Mouse (Mus musculus) kidney, postnatal 10 days (tissue): ENCODE data around the gene Dmrtc1c2.
"Not testable (repeated sequence)": the region's sequence is repeated elsewhere in the genome, so short reads cannot be mapped to it uniquely, and the experiment has no call there.

Source experiments
- DNase-seq: peaks from one replicate; pipeline ENCODE4 v3.0.0; 2021; ENCODE audit warnings: mixed read lengths

Gene Dmrtc1c2

GRCm38 (mm10) chrX:102854516-102854915, at the start of gene Dmrtc1c2:
Dmrtc1c2 (minus strand) TSS chrX:102854616.
- DNase-seq, result not testable (repeated sequence)

DNA sequence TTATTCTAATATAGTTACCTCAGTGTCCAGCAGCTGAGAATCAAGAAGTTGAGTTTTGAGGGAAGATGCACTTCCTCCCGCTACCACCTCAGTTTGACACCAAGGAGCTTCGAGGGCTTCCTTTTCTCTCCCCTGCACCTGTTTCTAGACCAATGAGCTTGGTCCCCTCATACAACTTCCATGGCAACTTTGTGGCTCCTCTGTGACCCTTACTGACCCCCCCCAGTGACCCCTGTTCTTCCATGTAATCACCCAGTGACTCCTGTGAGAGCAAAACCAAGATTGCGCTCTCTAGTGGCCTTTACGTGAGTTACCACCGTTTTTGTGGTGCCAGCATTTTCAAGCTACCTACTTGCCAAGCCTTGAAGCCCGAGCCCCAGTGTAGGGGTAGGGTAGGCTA, 13.5 kb upstream of the Dmrtc1c2 start, which contains the start of gene 1700031F05Rik:
1700031F05Rik (minus strand) TSS at position 101 of the 400 bp plus-strand sequence.
- DNase-seq, result no peak

DNA sequence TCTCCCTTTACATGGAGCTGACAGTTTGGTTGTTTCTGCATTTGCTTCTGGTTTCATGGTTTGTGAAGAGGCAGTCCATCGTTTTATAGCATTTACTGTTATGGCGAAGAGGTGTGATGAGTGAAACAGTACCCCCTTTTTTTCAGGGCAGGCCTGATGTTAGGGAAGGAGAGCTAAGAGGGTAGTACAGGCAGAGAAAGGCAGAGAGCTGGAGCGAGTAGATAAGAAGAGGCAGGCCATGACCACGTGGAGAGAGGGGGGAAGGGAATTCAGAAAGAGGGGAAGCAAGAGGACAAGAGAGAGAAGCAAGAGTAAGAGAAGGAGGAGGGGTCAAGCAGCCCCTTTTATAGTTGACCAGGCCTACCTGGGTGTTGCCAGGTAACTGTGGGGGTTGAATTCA, 42.1 kb downstream of the Dmrtc1c2 start:
- DNase-seq, result no peak

DNA sequence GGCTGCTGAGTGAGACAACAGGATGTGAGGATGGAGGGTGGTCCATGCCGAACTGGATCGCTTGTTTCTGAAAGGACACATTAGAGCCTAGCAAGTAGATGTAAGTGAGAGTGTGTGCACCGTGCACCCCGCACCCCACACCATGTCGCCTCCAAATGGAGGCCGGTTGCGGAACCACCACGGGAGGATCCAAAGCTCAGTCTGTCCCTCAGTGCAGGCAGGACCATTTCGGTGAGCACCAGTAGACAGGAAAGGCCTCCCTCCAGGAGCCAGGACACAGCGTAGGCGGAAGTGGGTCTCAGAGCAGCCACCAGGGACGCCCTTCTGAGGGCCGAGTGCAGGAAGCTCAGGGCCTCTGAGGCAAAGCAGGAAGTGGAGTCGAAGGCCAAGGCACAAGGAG, 51.8 kb downstream of the Dmrtc1c2 start, which contains the start of gene Dmrtc1c1:
Dmrtc1c1 (plus strand) TSS at position 301 of the 400 bp plus-strand sequence.
- not testable (repeated sequence) for DNase-seq
